Mouse (Mus musculus): ENCODE measurements around the gene Vegfc. TPM values are rescaled to one million over a fixed set of nuclear protein-coding genes. Genes with fewer than 3 reads are reported as not detected.

The Vegfc gene
- polyA plus RNA-seq, 1 experiment from 2014 or later = 11.1 TPM

GRCm38 (mm10) chr8:54228801-54229204, 151.4 kb downstream of the Vegfc start:
- Histone ChIP-seq H3K4me3 (replicated peaks) (no peak overlapping the region), H3K36me3 (no peaks in the 10 kb centered on the region), H3K9me3 (no peaks in the 10 kb centered on the region), H3K4me2 (replicated peaks) (no peak overlapping the region), H3K27me3 (replicated peaks) (no peaks in the 10 kb centered on the region), H3K27ac (no peak overlapping the region), H3K4me1 (replicated peaks) (no peaks in the 10 kb centered on the region), H3K9ac (no peak overlapping the region)
- ATAC-seq = no peak
- WGBS = 78% methylated on average over 1 of the region's 1 CpGs

- no peak for ATAC-seq
- H3K4me1 ChIP-seq (replicated peaks) = no peaks in the 10 kb centered on the region
- no peak overlapping the region for H3K27ac ChIP-seq
- no peak overlapping the region for H3K4me3 ChIP-seq (replicated peaks)
- no peak overlapping the region for H3K9ac ChIP-seq
- no peak overlapping the region for H3K4me2 ChIP-seq (replicated peaks)
- no peaks in the 10 kb centered on the region for H3K9me3 ChIP-seq
- WGBS = 89% methylated on average over 1 of the region's 1 CpGs
- H3K36me3 ChIP-seq = no peaks in the 10 kb centered on the region
- H3K27me3 ChIP-seq (replicated peaks) = no peaks in the 10 kb centered on the region
Measured at GRCm38 (mm10) chr8:54230638-54231037, 153.2 kb downstream of the Vegfc start.

GRCm38 (mm10) chr8:54233316-54233715, 155.9 kb downstream of the Vegfc start:
- Histone ChIP-seq H3K4me2 (replicated peaks) (no peak overlapping the region), H3K9me3 (no peaks in the 10 kb centered on the region), H3K4me3 (replicated peaks) (no peak overlapping the region), H3K27me3 (replicated peaks) (no peaks in the 10 kb centered on the region), H3K27ac (no peak overlapping the region), H3K4me1 (replicated peaks) (no peaks in the 10 kb centered on the region), H3K9ac (no peak overlapping the region), H3K36me3 (no peaks in the 10 kb centered on the region)
- no peak for ATAC-seq
- WGBS = 63% methylated on average over 6 of the region's 6 CpGs
